Mouse (Mus musculus) lung, postnatal 10 days (tissue): ENCODE results near the gene Olfr1204.

ENCODE experiments used
- DNase-seq: peaks from one replicate; pipeline ENCODE4 v3.0.0; 2021

Olfr1204 gene

GRCm38 (mm10) chr2:88848992-88849391 lies at the start of gene Olfr1204:
Gene Olfr1204, plus strand, starts transcription at chr2:88849292.
- DNase-seq, result no peak

GRCm38 (mm10) chr2:88814196-88814595 lies 34.9 kb upstream of the Olfr1204 start, which contains the start of gene Olfr1202:
Gene Olfr1202, plus strand, starts transcription at chr2:88814496.
- DNase-seq, result no peak

GRCm38 (mm10) chr2:88829437-88829836 lies 19.7 kb upstream of the Olfr1204 start, which contains the start of gene Olfr1205:
Gene Olfr1205, plus strand, starts transcription at chr2:88829737.
- DNase-seq, result no peak

- DNase-seq, result no peak
Measured at GRCm38 (mm10) chr2:88838477-88838876, 10.6 kb upstream of the Olfr1204 start.

GRCm38 (mm10) chr2:88862931-88863330 lies 13.8 kb downstream of the Olfr1204 start, which contains the start of gene Olfr1206:
Gene Olfr1206, plus strand, starts transcription at chr2:88863231.
- no peak for DNase-seq

- no peak for DNase-seq
Measured at GRCm38 (mm10) chr2:88902211-88902610, 53.1 kb downstream of the Olfr1204 start, which contains the start of gene Olfr1208. Gene Olfr1208, minus strand, starts transcription at chr2:88902311.
